Mouse (Mus musculus): Measurements from ENCODE around the gene Gm42878.

The Gm42878 gene

DNA sequence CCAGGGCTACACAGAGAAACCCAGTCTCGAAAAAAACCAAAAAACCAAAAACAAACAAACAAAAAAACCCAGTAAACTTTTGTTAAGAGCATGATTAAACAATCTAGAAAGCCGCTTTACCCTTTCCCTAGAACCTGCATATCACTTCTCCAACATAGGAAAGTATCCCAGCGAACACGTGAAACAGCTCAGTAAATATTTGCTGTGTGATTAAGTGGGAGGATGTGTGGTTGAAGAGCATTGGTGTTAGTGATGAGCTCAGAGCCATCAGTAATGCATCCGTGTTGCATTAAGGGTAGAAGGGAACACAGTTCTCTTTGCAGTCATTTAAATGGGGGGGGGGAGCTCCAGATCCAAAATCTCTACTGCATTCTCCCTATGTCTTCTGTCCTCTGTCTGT is 60.5 kb downstream of the Gm42878 start:
- DNase-seq: no peak

- peak; percentile 25 for DNase-seq
Observed at GRCm38 (mm10) chr5:121477680-121478079, 67.6 kb downstream of the Gm42878 start.

- DNase-seq: no peak
Observed at GRCm38 (mm10) chr5:121476040-121476439, 69.2 kb downstream of the Gm42878 start.

- no peak for DNase-seq
Observed at GRCm38 (mm10) chr5:121474610-121475009, 70.7 kb downstream of the Gm42878 start.

- DNase-seq: no peak
Observed at GRCm38 (mm10) chr5:121472411-121472810, 72.9 kb downstream of the Gm42878 start.

DNA sequence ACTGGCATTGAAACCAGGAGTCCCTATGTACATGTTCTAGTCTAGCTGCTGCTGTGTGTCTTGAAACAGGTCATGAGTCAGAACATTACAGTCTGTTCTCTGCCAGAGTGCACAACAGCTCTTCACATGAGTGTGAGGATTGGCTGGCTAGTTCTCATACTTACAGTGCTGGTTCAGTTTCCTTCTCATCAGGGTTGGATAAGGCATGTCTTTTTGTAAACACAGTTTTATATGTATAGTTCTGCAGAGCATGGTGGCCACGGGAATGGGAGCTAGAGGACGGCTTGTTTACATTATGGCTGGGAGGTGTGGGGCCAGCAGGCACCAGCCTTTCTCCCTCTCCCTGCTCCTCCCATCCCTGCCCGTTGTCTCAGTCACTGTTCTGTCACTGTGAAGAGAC is 75.7 kb downstream of the Gm42878 start:
- DNase-seq: no peak

Data from right cerebral cortex, adult 18-20 months (tissue).